Mouse (Mus musculus): Measurements from ENCODE around the gene Epn2.
A peak's percentile ranks its signal among the peaks of the same experiment; 100 is the strongest.

The Epn2 gene

DNA sequence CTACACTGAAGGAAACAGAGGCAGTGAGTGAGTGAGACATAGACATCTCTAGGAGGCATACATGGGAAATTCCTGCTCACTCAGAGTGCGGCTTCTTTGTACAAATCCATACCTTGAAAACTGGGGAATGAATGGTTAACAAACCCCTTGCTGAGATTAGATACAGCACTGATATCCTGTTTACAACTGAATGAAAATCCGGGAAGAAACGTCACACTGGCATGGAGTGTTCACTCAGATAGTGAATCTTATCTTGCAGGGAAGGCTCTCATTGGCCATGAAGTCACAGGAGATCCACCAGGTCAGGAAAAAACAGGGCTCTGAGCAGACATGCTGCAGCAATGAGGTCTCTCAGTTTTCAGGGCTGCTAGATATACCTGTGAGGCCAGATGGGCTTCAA, 42.5 kb downstream of the Epn2 start:
- DNase-seq = no peak

DNA sequence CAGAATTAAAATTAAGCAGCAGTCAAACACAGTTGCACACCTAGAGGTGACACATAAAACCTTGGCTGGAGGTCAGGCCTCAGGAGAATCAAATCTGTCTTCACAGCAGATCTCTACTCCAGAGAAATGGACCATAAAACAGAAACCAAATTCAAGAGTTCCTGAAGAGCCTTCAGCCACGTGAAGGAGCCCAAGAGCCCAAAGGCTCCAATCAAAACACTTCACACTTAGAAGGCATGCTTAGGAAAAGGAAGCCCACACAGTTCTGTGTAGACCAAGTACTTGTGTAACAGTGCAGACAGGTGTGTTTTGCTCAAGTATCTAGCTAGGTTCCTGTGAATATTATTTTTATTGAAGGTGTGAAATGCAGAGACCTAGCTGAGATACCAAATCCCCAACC, 44.0 kb downstream of the Epn2 start:
- DNase-seq = no peak

GRCm38 (mm10) chr11:61533571-61533970, 45.9 kb downstream of the Epn2 start:
- DNase-seq = no peak

- no peak for DNase-seq
These were observed 46.7 kb downstream of the Epn2 start for GRCm38 (mm10) chr11:61532820-61533219.

- DNase-seq = peak; percentile 31
These were observed 50.2 kb downstream of the Epn2 start for GRCm38 (mm10) chr11:61529268-61529713.

- peak; percentile 45 for DNase-seq
These were observed 52.6 kb downstream of the Epn2 start for GRCm38 (mm10) chr11:61526872-61527271.

GRCm38 (mm10) chr11:61519484-61520107, 59.9 kb downstream of the Epn2 start:
- no peak for DNase-seq

DNA sequence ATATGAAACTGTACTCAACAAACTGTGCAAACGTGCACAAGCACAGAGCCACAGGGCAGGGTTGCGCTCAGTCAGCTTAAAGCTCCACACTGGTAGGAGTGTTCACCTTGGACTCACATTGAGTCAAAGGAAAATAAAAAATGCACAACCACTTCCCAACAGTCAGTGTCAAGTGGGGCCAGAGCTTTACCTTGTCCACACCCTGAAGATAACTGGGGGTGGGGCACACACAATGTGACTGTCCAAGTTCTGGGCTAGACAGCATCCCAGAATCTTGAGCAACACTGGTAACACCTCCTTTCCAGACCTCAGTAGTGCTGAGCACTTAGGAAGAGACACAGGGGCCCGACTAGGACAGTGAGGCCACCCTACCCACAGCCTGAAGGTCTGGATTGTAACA, 60.6 kb downstream of the Epn2 start:
- no peak for DNase-seq

DNA sequence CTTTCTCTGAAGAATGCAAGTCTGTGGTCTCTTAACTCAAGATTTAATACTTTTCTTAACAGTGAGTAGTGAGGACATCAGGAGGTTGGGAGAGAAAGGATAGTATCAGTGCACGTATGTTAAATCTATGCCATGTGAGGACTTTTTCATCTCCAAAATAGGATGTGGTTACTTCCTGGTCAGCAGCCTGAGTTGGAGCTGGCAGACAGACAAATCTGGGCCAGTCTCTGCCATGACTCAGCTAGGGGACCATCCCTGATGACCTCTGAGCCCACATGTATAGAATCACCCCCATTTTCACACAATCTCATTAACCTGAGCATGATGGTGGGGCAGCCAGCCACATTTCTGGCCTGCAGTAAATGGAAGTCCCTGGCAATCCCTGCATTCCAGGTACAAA, 61.5 kb downstream of the Epn2 start:
- DNase-seq = no peak

- no peak for DNase-seq
These were observed 64.5 kb downstream of the Epn2 start for GRCm38 (mm10) chr11:61514953-61515352.

GRCm38 (mm10) chr11:61504713-61505257, 74.7 kb downstream of the Epn2 start, which contains the start of gene B9d1:
TSS of gene B9d1 (plus strand) at chr11:61505144.
- peak; percentile 96 for DNase-seq

DNA sequence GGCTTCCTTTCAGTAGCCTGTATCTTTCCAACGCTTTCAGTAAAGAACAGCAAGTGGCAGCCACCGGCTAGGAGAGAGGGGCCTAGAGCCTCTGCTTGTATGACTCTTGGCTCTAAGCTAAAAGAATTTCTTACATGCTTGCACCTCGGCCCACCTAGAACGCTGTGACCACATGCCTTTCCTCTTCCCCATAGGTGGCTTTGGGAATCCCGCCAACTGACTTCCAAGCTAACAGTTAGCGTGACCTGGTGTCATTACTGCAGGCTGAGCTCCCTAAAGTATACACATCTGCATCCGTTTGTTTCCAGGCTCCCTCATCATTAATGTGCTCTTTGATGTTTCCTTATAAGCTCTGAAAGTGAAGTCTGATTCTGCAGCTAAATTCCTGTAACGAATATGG, 75.6 kb downstream of the Epn2 start:
- DNase-seq = no peak

GRCm38 (mm10) chr11:61498736-61499504, 80.6 kb downstream of the Epn2 start:
- no peak for DNase-seq

DNA sequence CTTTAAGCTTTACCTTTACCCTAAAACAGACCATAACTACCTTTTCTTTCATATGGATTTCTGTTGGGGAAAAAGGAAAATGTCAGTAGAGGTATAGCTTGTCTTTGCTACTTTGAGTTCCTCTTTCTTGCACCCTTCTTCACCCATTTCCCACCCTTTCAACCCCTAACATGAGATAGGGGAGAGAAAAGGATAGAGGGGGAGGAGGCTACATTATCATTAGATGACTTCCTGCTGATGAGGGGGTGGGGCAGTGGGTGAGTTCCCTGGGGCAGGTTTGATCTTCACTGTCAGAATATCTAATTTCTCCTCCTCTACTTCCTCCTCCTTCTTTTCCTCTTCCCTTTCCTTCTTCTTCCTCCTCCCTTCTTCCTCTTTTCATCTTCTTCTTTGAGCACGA, 82.0 kb downstream of the Epn2 start:
- no peak for DNase-seq

DNA sequence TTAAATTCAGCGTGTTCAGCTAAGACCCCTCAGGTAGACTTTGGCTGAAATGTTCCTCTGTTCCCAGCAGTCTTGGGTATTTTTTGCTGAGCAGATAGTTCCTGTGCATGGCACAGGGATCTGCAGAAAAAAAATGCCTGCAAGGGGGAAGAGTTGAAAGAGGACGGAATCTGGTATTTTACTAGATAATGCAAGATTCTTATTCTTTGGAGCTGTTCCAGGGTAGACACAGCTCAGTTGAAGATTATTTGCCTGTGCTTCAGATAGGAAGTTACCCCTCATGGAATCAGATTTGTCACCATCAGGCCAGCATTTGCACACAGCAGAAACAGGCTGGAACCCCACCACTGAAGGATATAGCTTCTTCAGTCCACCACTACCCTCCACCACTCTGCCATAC, 84.0 kb downstream of the Epn2 start:
- no peak for DNase-seq

GRCm38 (mm10) chr11:61494129-61494997, 85.1 kb downstream of the Epn2 start, which contains the start of gene Mapk7:
TSS of gene Mapk7 (minus strand) at chr11:61494406.
- DNase-seq = peak; percentile 96

GRCm38 (mm10) chr11:61493525-61494128, 85.9 kb downstream of the Epn2 start:
- DNase-seq = peak; percentile 47

DNA sequence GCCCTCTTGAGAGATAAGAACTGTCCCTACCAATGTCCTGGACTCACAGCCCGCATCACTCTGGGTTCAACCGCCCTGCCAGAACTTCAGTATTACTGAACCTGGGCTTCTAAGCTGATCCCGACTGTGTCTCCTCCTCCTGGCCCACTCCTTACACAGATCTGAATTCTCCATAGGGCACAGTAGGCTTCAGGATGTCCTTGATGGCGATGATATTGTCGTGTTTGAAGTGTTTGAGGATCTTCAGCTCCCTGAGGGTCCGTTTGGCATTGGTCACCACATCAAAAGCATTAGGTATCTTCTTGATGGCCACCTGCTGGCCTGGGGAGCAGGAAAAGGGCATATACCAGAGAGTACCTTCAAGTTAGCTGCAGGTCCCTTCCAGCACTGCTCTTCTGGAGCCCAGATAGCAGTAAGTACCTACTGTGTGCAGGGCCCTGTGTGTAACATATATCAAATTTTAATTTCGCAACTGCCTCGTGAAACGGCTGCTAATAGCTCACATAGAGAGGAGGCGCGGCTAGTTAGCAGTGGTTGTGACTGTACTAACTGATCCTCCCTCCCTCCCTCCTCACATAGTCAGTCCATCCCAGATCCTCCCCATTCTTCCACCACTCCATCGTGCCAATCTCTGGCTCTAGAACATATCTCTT, 86.6 kb downstream of the Epn2 start:
- no peak for DNase-seq

GRCm38 (mm10) chr11:61490944-61491520, 88.5 kb downstream of the Epn2 start:
- DNase-seq = no peak

DNA sequence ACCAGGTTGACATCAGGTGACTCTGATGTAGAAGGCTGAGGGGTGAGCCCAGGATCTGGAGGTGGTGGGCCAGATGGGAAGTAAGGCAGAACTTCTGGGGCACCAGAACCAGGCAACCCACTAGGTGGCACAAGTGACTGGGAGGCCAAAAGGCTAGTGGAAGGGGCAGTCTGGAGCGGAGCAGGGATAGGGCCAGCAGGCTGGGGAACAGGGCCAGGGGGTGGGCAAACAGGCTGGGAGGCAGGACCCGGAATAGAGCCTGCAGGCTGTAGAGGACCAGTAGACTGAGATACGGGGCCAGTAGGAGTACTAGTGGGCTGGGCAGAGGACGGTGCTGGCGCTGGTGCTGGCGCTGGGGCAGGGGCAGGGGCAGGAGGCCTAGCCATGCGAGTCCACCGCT, 89.6 kb downstream of the Epn2 start:
- no peak for DNase-seq

- DNase-seq = no peak
These were observed 90.4 kb downstream of the Epn2 start for GRCm38 (mm10) chr11:61489085-61489484.

- no peak for DNase-seq
These were observed 91.6 kb downstream of the Epn2 start for GRCm38 (mm10) chr11:61487936-61488335.

Data from right cerebral cortex, adult 18-20 months (tissue).